Mouse (Mus musculus): ENCODE measurements around the gene Fam198b. TPM values are rescaled to one million over a fixed set of nuclear protein-coding genes. Genes with fewer than 3 reads are reported as not detected.

Fam198b gene
- total and polyA plus RNA-seq, 2 experiments = 0.17 to 0.37 TPM

- no peaks in the 10 kb centered on the region; the same call in 1 of the 2 replicates for H3K4me1 ChIP-seq (ENCODE audit: control insufficient read depth, insufficient read depth, low read length)
- H3K79me2 ChIP-seq (ENCODE audit: control insufficient read depth, insufficient read depth, low read length) = no peaks in the 10 kb centered on the region
- TF ChIP-seq CTCF (IDR thresholded peaks at IDR 0.05; ENCODE audit: low read depth, low read length) = no peak
- no peak for TF ChIP-seq POLR2A (IDR thresholded peaks at IDR 0.05; ENCODE audit: extremely low read depth, insufficient read depth, low read length)
- no peak for DNase-seq (ENCODE audit: extremely low read depth, low read depth, low spot score)
- no peak overlapping the region for H3K9ac ChIP-seq (ENCODE audit: low read depth, low read length)
- no peaks in the 10 kb centered on the region for H3K27me3 ChIP-seq (ENCODE audit: control insufficient read depth, insufficient read depth, low read length)
- H3K36me3 ChIP-seq (ENCODE audit: control insufficient read depth, insufficient read depth, low read length) = no peaks in the 10 kb centered on the region
- no peak overlapping the region for H3K27ac ChIP-seq (replicated peaks; ENCODE audit: insufficient read depth, low read depth, low read length)
- H3K4me3 ChIP-seq (ENCODE audit: insufficient read depth, low read depth, low read length) = no peak overlapping the region
These were observed 14.2 kb downstream of the Fam198b start for GRCm38 (mm10) chr3:79898514-79898913.

GRCm38 (mm10) chr3:79899906-79900305, 15.6 kb downstream of the Fam198b start:
- no peak overlapping the region for H3K27ac ChIP-seq (replicated peaks; ENCODE audit: insufficient read depth, low read depth, low read length)
- H3K27me3 ChIP-seq (ENCODE audit: control insufficient read depth, insufficient read depth, low read length) = no peaks in the 10 kb centered on the region
- no peaks in the 10 kb centered on the region for H3K79me2 ChIP-seq (ENCODE audit: control insufficient read depth, insufficient read depth, low read length)
- H3K9ac ChIP-seq (ENCODE audit: low read depth, low read length) = no peak overlapping the region
- DNase-seq (ENCODE audit: extremely low read depth, low read depth, low spot score) = no peak
- H3K4me3 ChIP-seq (ENCODE audit: insufficient read depth, low read depth, low read length) = no peak overlapping the region
- TF ChIP-seq CTCF (IDR thresholded peaks at IDR 0.05; ENCODE audit: low read depth, low read length) (no peak), POLR2A (IDR thresholded peaks at IDR 0.05; ENCODE audit: extremely low read depth, insufficient read depth, low read length) (no peak)
- H3K4me1 ChIP-seq (ENCODE audit: control insufficient read depth, insufficient read depth, low read length) = no peaks in the 10 kb centered on the region; the same call in 1 of the 2 replicates
- 73% methylated on average over 9 of the region's 9 CpGs for WGBS
- H3K36me3 ChIP-seq (ENCODE audit: control insufficient read depth, insufficient read depth, low read length) = no peaks in the 10 kb centered on the region

- TF ChIP-seq CTCF (IDR thresholded peaks at IDR 0.05; ENCODE audit: low read depth, low read length) (no peak), POLR2A (IDR thresholded peaks at IDR 0.05; ENCODE audit: extremely low read depth, insufficient read depth, low read length) (no peak)
- Histone ChIP-seq H3K27ac (replicated peaks; ENCODE audit: insufficient read depth, low read depth, low read length) (no peak overlapping the region), H3K36me3 (ENCODE audit: control insufficient read depth, insufficient read depth, low read length) (no peaks in the 10 kb centered on the region), H3K4me1 (ENCODE audit: control insufficient read depth, insufficient read depth, low read length) (no peaks in the 10 kb centered on the region; the same call in 1 of the 2 replicates), H3K27me3 (ENCODE audit: control insufficient read depth, insufficient read depth, low read length) (no peaks in the 10 kb centered on the region), H3K9ac (ENCODE audit: low read depth, low read length) (no peak overlapping the region), H3K79me2 (ENCODE audit: control insufficient read depth, insufficient read depth, low read length) (no peaks in the 10 kb centered on the region), H3K4me3 (ENCODE audit: insufficient read depth, low read depth, low read length) (no peak overlapping the region)
- 100% methylated on average over 2 of the region's 2 CpGs for WGBS
- no peak for DNase-seq (ENCODE audit: extremely low read depth, low read depth, low spot score)
These were observed 16.2 kb downstream of the Fam198b start for GRCm38 (mm10) chr3:79900502-79900901.

GRCm38 (mm10) chr3:79901321-79901720, 17.0 kb downstream of the Fam198b start:
- Histone ChIP-seq H3K27ac (replicated peaks; ENCODE audit: insufficient read depth, low read depth, low read length) (no peak overlapping the region), H3K4me1 (ENCODE audit: control insufficient read depth, insufficient read depth, low read length) (no peaks in the 10 kb centered on the region; the same call in 1 of the 2 replicates), H3K27me3 (ENCODE audit: control insufficient read depth, insufficient read depth, low read length) (no peaks in the 10 kb centered on the region), H3K4me3 (ENCODE audit: insufficient read depth, low read depth, low read length) (no peak overlapping the region), H3K9ac (ENCODE audit: low read depth, low read length) (no peak overlapping the region), H3K79me2 (ENCODE audit: control insufficient read depth, insufficient read depth, low read length) (no peaks in the 10 kb centered on the region), H3K36me3 (ENCODE audit: control insufficient read depth, insufficient read depth, low read length) (no peaks in the 10 kb centered on the region)
- 93% methylated on average over 6 of the region's 6 CpGs for WGBS
- DNase-seq (ENCODE audit: extremely low read depth, low read depth, low spot score) = no peak
- TF ChIP-seq POLR2A (IDR thresholded peaks at IDR 0.05; ENCODE audit: extremely low read depth, insufficient read depth, low read length) = no peak

- no peaks in the 10 kb centered on the region; the same call in 1 of the 2 replicates for H3K4me1 ChIP-seq (ENCODE audit: control insufficient read depth, insufficient read depth, low read length)
These were observed 17.4 kb downstream of the Fam198b start for GRCm38 (mm10) chr3:79901734-79902133.

GRCm38 (mm10) chr3:79903803-79904202, 19.5 kb downstream of the Fam198b start:
- Histone ChIP-seq H3K4me3 (ENCODE audit: insufficient read depth, low read depth, low read length) (no peak overlapping the region), H3K27me3 (ENCODE audit: control insufficient read depth, insufficient read depth, low read length) (no peaks in the 10 kb centered on the region), H3K27ac (replicated peaks; ENCODE audit: insufficient read depth, low read depth, low read length) (no peak overlapping the region), H3K79me2 (ENCODE audit: control insufficient read depth, insufficient read depth, low read length) (no peaks in the 10 kb centered on the region), H3K4me1 (ENCODE audit: control insufficient read depth, insufficient read depth, low read length) (no peaks in the 10 kb centered on the region; the same call in 1 of the 2 replicates), H3K9ac (ENCODE audit: low read depth, low read length) (no peak overlapping the region), H3K36me3 (ENCODE audit: control insufficient read depth, insufficient read depth, low read length) (no peaks in the 10 kb centered on the region)
- WGBS = 75% methylated on average over 6 of the region's 6 CpGs
- DNase-seq (ENCODE audit: extremely low read depth, low read depth, low spot score) = peak; percentile 5
- TF ChIP-seq CTCF (IDR thresholded peaks at IDR 0.05; ENCODE audit: low read depth, low read length) (no peak), POLR2A (IDR thresholded peaks at IDR 0.05; ENCODE audit: extremely low read depth, insufficient read depth, low read length) (no peak)

More at GRCm38 (mm10) chr3:79901734-79902133, 17.4 kb downstream of the Fam198b start:
- Histone ChIP-seq H3K27ac (replicated peaks; ENCODE audit: insufficient read depth, low read depth, low read length) (no peak overlapping the region), H3K4me3 (ENCODE audit: insufficient read depth, low read depth, low read length) (no peak overlapping the region), H3K36me3 (ENCODE audit: control insufficient read depth, insufficient read depth, low read length) (no peaks in the 10 kb centered on the region), H3K79me2 (ENCODE audit: control insufficient read depth, insufficient read depth, low read length) (no peaks in the 10 kb centered on the region), H3K9ac (ENCODE audit: low read depth, low read length) (no peak overlapping the region), H3K27me3 (ENCODE audit: control insufficient read depth, insufficient read depth, low read length) (no peaks in the 10 kb centered on the region)
- no peak for TF ChIP-seq CTCF (IDR thresholded peaks at IDR 0.05; ENCODE audit: low read depth, low read length)
- TF ChIP-seq POLR2A (IDR thresholded peaks at IDR 0.05; ENCODE audit: extremely low read depth, insufficient read depth, low read length) = no peak
- DNase-seq (ENCODE audit: extremely low read depth, low read depth, low spot score) = no peak
- WGBS = 90% methylated on average over 4 of the region's 4 CpGs
